Comparison of ENCODE assay signal across 13 mouse cellular contexts in the genomic region with DNA sequence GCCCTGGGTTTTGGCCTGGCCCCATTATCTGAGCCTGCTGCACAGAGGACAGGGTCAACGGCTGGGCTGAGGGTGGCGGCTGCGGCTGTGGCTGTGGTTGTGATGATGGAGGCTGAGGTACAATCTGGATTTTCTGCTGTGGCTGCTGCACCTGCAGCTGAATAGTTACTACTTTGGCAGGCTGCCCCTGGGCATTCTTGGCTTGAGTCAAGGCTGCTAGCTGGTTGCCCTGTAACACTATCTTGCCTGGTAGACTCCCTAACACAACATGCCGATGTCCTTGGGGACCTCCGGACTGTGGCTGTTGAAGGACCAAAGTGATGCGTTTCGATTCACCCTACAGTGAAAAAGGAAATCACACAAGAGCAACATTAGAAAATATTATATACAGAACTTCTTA. TPM values are rescaled to one million over a fixed set of nuclear protein-coding genes. Genes with fewer than 3 reads are reported as not detected.
DNase-seq lines count a peak whose midpoint lies in the region; ATAC-seq and TF ChIP-seq lines count a peak whose summit lies in the region.
"Had no signal": no experiment of that assay in that cellular context is flagged by ENCODE, and none has a peak within 500 bp of the region (broad histone marks: within the 10 kb centered on the region; RNA-seq: fewer than 3 reads in every experiment).

No protein-coding gene starts in this region.

- no peak overlapping the region for H3K9ac ChIP-seq in heart, embryonic 11.5 days (ENCODE audit: low read depth, low read length)
- H3K9ac ChIP-seq: embryonic facial prominence, embryonic 12.5 days; lung, embryonic 15.5 days had no signal

- intact Hi-C loops in heart, postnatal 10 days (cut with DNase I) = no loop called here

- no peak for ATAC-seq in heart, embryonic 11.5 days (replicated peaks; ENCODE audit: insufficient number of reproducible peaks, low FRiP score, low TSS enrichment)
- ATAC-seq: intestine, embryonic 16.5 days had no signal

- peak; percentile 31 for DNase-seq in heart, adult 8-10 months (ENCODE audit: low spot score)
- DNase-seq in adrenal gland, postnatal 36 days = peak; percentile 78 to 80
- peak; percentile 79 to 80 for DNase-seq in heart, postnatal 10 days
- DNase-seq in testis, postnatal 14 days (ENCODE audit: low spot score) = peak; percentile 66
- DNase-seq in layer of hippocampus, adult 2 months (ENCODE audit: low spot score in 2 of 2) = no peak
- no peak for DNase-seq in spleen, postnatal 14 days (ENCODE audit: low spot score in 2 of 2)
- DNase-seq: kidney, postnatal 10 days had no signal

- no peak overlapping the region for H3K4me2 ChIP-seq in heart, embryonic 11.5 days
- H3K4me2 ChIP-seq: embryonic facial prominence, embryonic 12.5 days; liver, embryonic 11.5 days; lung, embryonic 15.5 days had no signal

- no peaks in the 10 kb centered on the region for H3K9me3 ChIP-seq in heart, embryonic 11.5 days (replicated peaks; ENCODE audit: control insufficient read depth, low read length)
- H3K9me3 ChIP-seq: embryonic facial prominence, embryonic 12.5 days; forebrain, embryonic 10.5 days; lung, embryonic 15.5 days had no signal

- no peaks in the 10 kb centered on the region for H3K27me3 ChIP-seq in heart, embryonic 11.5 days (ENCODE audit: control insufficient read depth, insufficient read depth, low read length)
- H3K27me3 ChIP-seq: embryonic facial prominence, embryonic 12.5 days; lung, embryonic 15.5 days had no signal

- no peak for TF ChIP-seq CTCF in layer of hippocampus, adult 2 months (conservative IDR thresholded peaks at IDR 0.05)

- WGBS in heart, embryonic 11.5 days (ENCODE audit: insufficient replicate concordance) = 95% methylated on average over 7 of the region's 7 CpGs

- H3K36me3 ChIP-seq in heart, embryonic 11.5 days (ENCODE audit: control insufficient read depth, insufficient read depth, low read length) = peaks cover 47% of the 10 kb centered on the region

- no peak overlapping the region for H3K27ac ChIP-seq in heart, embryonic 11.5 days (ENCODE audit: low read depth, low read length)
- no peak overlapping the region for H3K27ac ChIP-seq in layer of hippocampus, adult 2 months
- H3K27ac ChIP-seq: embryonic facial prominence, embryonic 12.5 days; forebrain, embryonic 10.5 days; lung, embryonic 15.5 days had no signal

- no peaks in the 10 kb centered on the region for H3K4me1 ChIP-seq in heart, embryonic 11.5 days (ENCODE audit: control insufficient read depth, insufficient read depth, low read length)
- H3K4me1 ChIP-seq: embryonic facial prominence, embryonic 12.5 days; forebrain, embryonic 10.5 days; lung, embryonic 15.5 days had no signal

- H3K4me3 ChIP-seq in heart, embryonic 11.5 days (ENCODE audit: low read depth, low read length) = no peak overlapping the region
- H3K4me3 ChIP-seq in layer of hippocampus, adult 2 months = no peak overlapping the region
- H3K4me3 ChIP-seq: embryonic facial prominence, embryonic 12.5 days; forebrain, embryonic 10.5 days; lung, embryonic 15.5 days had no signal

RNA-seq across cellular contexts. Expression of a gene that starts 22.4 kb away (rescaled TPM):
- 10 to 100 TPM; 26.8 to 42.5 (median 37.7) TPM for total RNA-seq in heart, adult 8-10 months (2022)
- polyA plus RNA-seq in heart, embryonic 11.5 days (2014; fragmentation: Nextera tagmentation; extraction: Ambion mirVana) = 34.5 and 36.9 TPM in 2 replicates
- 10 to 100 TPM; 90.1 to 92.4 TPM for total RNA-seq in adrenal gland, postnatal 36 days (2021)
- total RNA-seq in heart, postnatal 10 days (2021) = 10 to 100 TPM; 60.3 to 67.6 TPM
- total RNA-seq in layer of hippocampus, adult 2 months (2021) = 100 to 1,000 TPM; 126 to 138 TPM

RNA-seq across cellular contexts. Expression of a gene that starts 37.9 kb away (rescaled TPM):
- total RNA-seq in heart, adult 8-10 months (2022) = 10 to 100 TPM; 20.7 to 26.7 (median 22.9) TPM
- polyA plus RNA-seq in heart, embryonic 11.5 days (2014; fragmentation: Nextera tagmentation; extraction: Ambion mirVana) = 28.0 and 50.5 TPM in 2 replicates
- total RNA-seq in adrenal gland, postnatal 36 days (2021) = 10 to 100 TPM; 55.2 to 59.7 TPM
- total RNA-seq in heart, postnatal 10 days (2021) = 10 to 100 TPM; 33.8 to 37.2 TPM
- 10 to 100 TPM; 53.4 to 53.9 TPM for total RNA-seq in layer of hippocampus, adult 2 months (2021)

RNA-seq across cellular contexts. Expression of a gene that starts 43.8 kb away (rescaled TPM):
- total RNA-seq in heart, adult 8-10 months (2022) = 10 to 100 TPM; 32.9 to 37.8 (median 34.8) TPM
- 36.5 and 43.8 TPM in 2 replicates for polyA plus RNA-seq in heart, embryonic 11.5 days (2014; fragmentation: Nextera tagmentation; extraction: Ambion mirVana)
- total RNA-seq in adrenal gland, postnatal 36 days (2021) = 10 to 100 TPM; 55.3 to 70.4 TPM
- 10 to 100 TPM; 35.5 to 36.8 TPM for total RNA-seq in heart, postnatal 10 days (2021)
- total RNA-seq in layer of hippocampus, adult 2 months (2021) = 10 to 100 TPM; 63.9 to 66.0 TPM

RNA-seq across cellular contexts. Expression of a gene that starts 44.2 kb away (rescaled TPM):
- 1 to 10 TPM; 3.8 to 5.6 (median 5.4) TPM for total RNA-seq in heart, adult 8-10 months (2022)
- polyA plus RNA-seq in heart, embryonic 11.5 days (2014; fragmentation: Nextera tagmentation; extraction: Ambion mirVana) = 16.4 and 20.8 TPM in 2 replicates
- total RNA-seq in adrenal gland, postnatal 36 days (2021) = 10 to 100 TPM; 38.2 to 45.1 TPM
- 10 to 100 TPM in 1 of 2 experiments, 1 to 10 TPM in 1; 7.6 to 10.6 TPM for total RNA-seq in heart, postnatal 10 days (2021)
- total RNA-seq in layer of hippocampus, adult 2 months (2021) = 10 to 100 TPM; 35.4 to 36.2 TPM

Comparison
In these comparisons a context has a peak if more than half of its experiments do, and no peak if none do; other contexts are left out.
1. DNase-seq: peak in heart, adult 8-10 months (single experiment), adrenal gland, postnatal 36 days (2 of 2), heart, postnatal 10 days (2 of 2) and testis, postnatal 14 days (single experiment); none in layer of hippocampus, adult 2 months (0 of 2) and spleen, postnatal 14 days (0 of 2).